Mouse (Mus musculus) adrenal gland, postnatal 14 days (tissue): ENCODE data around the gene Fate1. TPM values are rescaled to one million over a fixed set of nuclear protein-coding genes. Genes with fewer than 3 reads are reported as not detected.

Experiments used
- total RNA-seq: library from RNA; stranded (reverse); gene quantifications from 2 replicates; pipeline ENCODE4 v1.2.3, GENCODE M21; 2021

Gene Fate1
- total RNA-seq, 1 experiment from 2014 or later, result not detected

Other genes starting within 250 kb of the Fate1 start
- gene Vma21, start 157.1 kb upstream of the Fate1 start, total RNA-seq, result 39.1 and 43.7 TPM in 2 replicates
- 0.26 and 0.52 TPM in 2 replicates for gene Gm1141, start 52.0 kb upstream of the Fate1 start, total RNA-seq
- 22.9 and 25.2 TPM in 2 replicates for gene Prrg3, start 10.4 kb upstream of the Fate1 start, total RNA-seq
- 0.15 and 0.22 TPM in 2 replicates for gene Cnga2, start 18.9 kb downstream of the Fate1 start, total RNA-seq
- gene Magea4, start 249.0 kb downstream of the Fate1 start, total RNA-seq, result not detected in 2 replicates